ENCODE assay signal across 22 mouse cellular contexts in the genomic region with DNA sequence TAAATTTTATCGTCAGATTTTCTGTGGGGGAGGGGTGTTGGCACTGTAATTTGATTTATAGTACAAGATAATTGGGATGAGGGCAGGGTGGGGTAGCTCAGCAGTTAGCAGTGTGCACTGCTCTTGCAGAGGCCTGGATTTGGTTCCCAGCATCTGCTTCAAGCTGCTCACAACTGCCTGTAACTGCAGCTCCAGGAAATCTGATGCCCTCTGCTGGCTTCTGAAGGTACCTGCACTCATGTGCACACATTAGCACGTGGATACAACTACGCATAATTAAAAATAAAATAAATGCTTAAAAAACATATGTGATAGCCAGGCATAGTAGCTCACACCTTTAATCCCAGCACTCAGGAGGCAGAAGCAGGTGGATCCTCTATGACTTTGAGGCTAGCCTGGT. TPM values are rescaled to one million over a fixed set of nuclear protein-coding genes. Genes with fewer than 3 reads are reported as not detected.
A peak's percentile ranks its signal among the peaks of the same experiment; 100 is the strongest.
DNase-seq lines count a peak whose midpoint lies in the region; ATAC-seq and TF ChIP-seq lines count a peak whose summit lies in the region.
"Had no signal": no experiment of that assay in that cellular context is flagged by ENCODE, and none has a peak within 500 bp of the region (broad histone marks: within the 10 kb centered on the region; RNA-seq: fewer than 3 reads in every experiment).

No protein-coding gene starts in this region.

- TF ChIP-seq CTCF in forebrain, postnatal 0 days (IDR thresholded peaks at IDR 0.05; ENCODE audit: low read depth): peak; percentile 33; the same call in 1 of the 2 replicates
- peak; percentile 28 for TF ChIP-seq CTCF in left cerebral cortex, adult 2 months (IDR thresholded peaks at IDR 0.05)
- TF ChIP-seq CTCF in E14TG2a.4 (conservative IDR thresholded peaks at IDR 0.05; ENCODE audit: low read length): peak; percentile 55
- TF ChIP-seq CTCF in bone marrow, adult 2 months (IDR thresholded peaks at IDR 0.05; ENCODE audit: control insufficient read depth, insufficient read depth, low read length): 0 out of 2 replicates have a peak, but pooled peaks have one; percentile 3

- DNase-seq in forebrain, postnatal 0 days: no peak
- DNase-seq in forebrain, embryonic 10.5 days (ENCODE audit: extremely low spot score, low spot score): no peak
- DNase-seq in left cerebral cortex, adult 2 months (ENCODE audit: extremely low spot score in 1 of 2, low spot score in 2 of 2): no peak
- no peak for DNase-seq in left cerebral cortex, postnatal 4 days
- DNase-seq in heart, adult 8-10 months (ENCODE audit: low spot score): no peak
- no peak for DNase-seq in embryo, embryonic 10.5 days (ENCODE audit: low spot score)
- DNase-seq: cerebellum, adult 18-20 months; heart, postnatal 14 days; kidney, adult 11 months; kidney, postnatal 36 days; lung, postnatal 10 days; spleen, adult 18-20 months; thymus, adult 2 months had no signal

- no peak for TF ChIP-seq POLR2A in bone marrow, adult 2 months (IDR thresholded peaks at IDR 0.05; ENCODE audit: borderline replicate concordance, control insufficient read depth, low read depth, low read length)

- no peak overlapping the region for H3K9ac ChIP-seq in forebrain, postnatal 0 days
- H3K9ac ChIP-seq: embryonic facial prominence, embryonic 12.5 days; hindbrain, embryonic 13.5 days; limb, embryonic 15.5 days; neural tube, embryonic 12.5 days had no signal

- H3K9me3 ChIP-seq in forebrain, postnatal 0 days (ENCODE audit: low read length): no peaks in the 10 kb centered on the region
- H3K9me3 ChIP-seq in forebrain, embryonic 10.5 days: no peaks in the 10 kb centered on the region; the same call in 1 of the 2 replicates
- H3K9me3 ChIP-seq in E14TG2a.4 (ENCODE audit: low read length): no peaks in the 10 kb centered on the region
- H3K9me3 ChIP-seq: embryonic facial prominence, embryonic 12.5 days; hindbrain, embryonic 13.5 days; limb, embryonic 15.5 days; neural tube, embryonic 12.5 days had no signal

- ATAC-seq in forebrain, postnatal 0 days: no peak
- ATAC-seq: forebrain, embryonic 16.5 days had no signal

- intact Hi-C loops in left cerebral cortex, adult 2 months (cut with DNase I): no loop called here
- intact Hi-C loops in left cerebral cortex, postnatal 4 days (cut with DNase I): no loop called here

- no peak overlapping the region for H3K4me2 ChIP-seq in forebrain, postnatal 0 days (ENCODE audit: low read depth)
- H3K4me2 ChIP-seq: embryonic facial prominence, embryonic 12.5 days; heart, embryonic 11.5 days; hindbrain, embryonic 13.5 days; limb, embryonic 15.5 days; neural tube, embryonic 12.5 days had no signal

- peaks cover 5% of the 10 kb centered on the region; the same call in 1 of the 2 replicates for H3K36me3 ChIP-seq in forebrain, postnatal 0 days (ENCODE audit: insufficient read depth)
- H3K36me3 ChIP-seq in forebrain, embryonic 10.5 days (replicated peaks): peaks cover 36% of the 10 kb centered on the region
- H3K36me3 ChIP-seq in E14TG2a.4 (ENCODE audit: insufficient read depth, low read length): peaks cover 12% of the 10 kb centered on the region; the same call in 1 of the 2 replicates
- H3K36me3 ChIP-seq: limb, embryonic 15.5 days had no signal

- H3K27ac ChIP-seq in forebrain, postnatal 0 days (ENCODE audit: low read depth, low read length): no peak overlapping the region
- no peak overlapping the region for H3K27ac ChIP-seq in forebrain, embryonic 10.5 days
- H3K27ac ChIP-seq in left cerebral cortex, adult 2 months: no peak overlapping the region
- H3K27ac ChIP-seq in bone marrow, adult 2 months (ENCODE audit: control insufficient read depth, insufficient read depth, low read depth, low read length, poor library complexity): no peak overlapping the region
- H3K27ac ChIP-seq: embryonic facial prominence, embryonic 12.5 days; hindbrain, embryonic 13.5 days; limb, embryonic 15.5 days; neural tube, embryonic 12.5 days had no signal

- 93% methylated on average over 3 of the region's 3 CpGs for WGBS in forebrain, postnatal 0 days
- WGBS in forebrain, embryonic 10.5 days: 98% methylated on average over 3 of the region's 3 CpGs
- 91% methylated on average over 3 of the region's 3 CpGs for WGBS in bone marrow, adult 2 months

- H3K4me3 ChIP-seq in forebrain, postnatal 0 days (ENCODE audit: low read depth, low read length): no peak overlapping the region
- H3K4me3 ChIP-seq in forebrain, embryonic 10.5 days: no peak overlapping the region
- H3K4me3 ChIP-seq in left cerebral cortex, adult 2 months: no peak overlapping the region
- H3K4me3 ChIP-seq in E14TG2a.4 (replicated peaks; ENCODE audit: low read length): no peak overlapping the region
- no peak overlapping the region for H3K4me3 ChIP-seq in bone marrow, adult 2 months (replicated peaks; ENCODE audit: control insufficient read depth, low read depth, low read length)
- H3K4me3 ChIP-seq: embryonic facial prominence, embryonic 12.5 days; hindbrain, embryonic 13.5 days; limb, embryonic 15.5 days; neural tube, embryonic 12.5 days had no signal

- H3K4me1 ChIP-seq in forebrain, postnatal 0 days (ENCODE audit: insufficient read depth): no peaks in the 10 kb centered on the region
- H3K4me1 ChIP-seq in forebrain, embryonic 10.5 days: peaks cover 36% of the 10 kb centered on the region
- H3K4me1 ChIP-seq in E14TG2a.4 (replicated peaks; ENCODE audit: low read depth, low read length): peaks cover 34% of the 10 kb centered on the region
- peaks cover 5% of the 10 kb centered on the region for H3K4me1 ChIP-seq in bone marrow, adult 2 months (ENCODE audit: control insufficient read depth, insufficient read depth, low read length)

- H3K27me3 ChIP-seq in forebrain, postnatal 0 days (ENCODE audit: insufficient read depth, low read length): no peaks in the 10 kb centered on the region
- H3K27me3 ChIP-seq in forebrain, embryonic 10.5 days (ENCODE audit: poor library complexity, severe bottlenecking): no peaks in the 10 kb centered on the region
- no peaks in the 10 kb centered on the region for H3K27me3 ChIP-seq in E14TG2a.4 (ENCODE audit: insufficient read depth, low read length)
- H3K27me3 ChIP-seq: embryonic facial prominence, embryonic 12.5 days; hindbrain, embryonic 13.5 days; limb, embryonic 15.5 days; neural tube, embryonic 12.5 days had no signal

RNA-seq across cellular contexts. Expression of gene Acvr1b, which starts 11.7 kb away (rescaled TPM):
- total RNA-seq in forebrain, postnatal 0 days (2014; rRNA removed): 74.2 and 80.4 TPM in 2 replicates
- polyA plus RNA-seq in forebrain, postnatal 0 days (2015; fragmentation: Nextera tagmentation; extraction: Ambion mirVana): 13.2 and 17.4 TPM in 2 replicates
- polyA plus RNA-seq in forebrain, embryonic 10.5 days (2016; fragmentation: Nextera tagmentation; extraction: Ambion mirVana): 5.8 TPM in 2 replicates
- 100 to 1,000 TPM; 102 to 114 TPM for total RNA-seq in left cerebral cortex, adult 2 months (2021)
- 10 to 100 TPM; 96.1 to 98.6 TPM for total RNA-seq in left cerebral cortex, postnatal 4 days (2021)
- 3.6 and 6.4 TPM in 2 replicates for polyA plus RNA-seq in bone marrow, adult 2 months (2011; ENCODE audit: insufficient read depth, insufficient read length, low replicate concordance, missing spikeins)
- 10 to 100 TPM; 12.1 to 14.7 (median 13.9) TPM for total RNA-seq in heart, adult 8-10 months (2022)

RNA-seq across cellular contexts. Expression of gene Grasp, which starts 38.4 kb away (rescaled TPM):
- 8.8 and 11.1 TPM in 2 replicates for total RNA-seq in forebrain, postnatal 0 days (2014; rRNA removed)
- polyA plus RNA-seq in forebrain, postnatal 0 days (2015; fragmentation: Nextera tagmentation; extraction: Ambion mirVana): 3.3 and 3.4 TPM in 2 replicates
- 2.6 and 4.1 TPM in 2 replicates for polyA plus RNA-seq in forebrain, embryonic 10.5 days (2016; fragmentation: Nextera tagmentation; extraction: Ambion mirVana)
- 100 to 1,000 TPM in 1 of 2 experiments, 10 to 100 TPM in 1; 89.7 to 107 TPM for total RNA-seq in left cerebral cortex, adult 2 months (2021)
- 10 to 100 TPM; 12.3 to 13.5 TPM for total RNA-seq in left cerebral cortex, postnatal 4 days (2021)
- 2.5 and 2.6 TPM in 2 replicates for polyA plus RNA-seq in bone marrow, adult 2 months (2011; ENCODE audit: insufficient read depth, insufficient read length, low replicate concordance, missing spikeins)
- total RNA-seq in heart, adult 8-10 months (2022): 10 to 100 TPM in 1 of 4 experiments, 1 to 10 TPM in 3; 7.6 to 10.2 (median 9.5) TPM
- total RNA-seq: megakaryocyte-erythroid progenitor cell, adult 5-6 weeks had no signal

RNA-seq across cellular contexts. Expression of gene Acvrl1, which starts 57.2 kb away (rescaled TPM):
- 8.7 and 10.7 TPM in 2 replicates for total RNA-seq in forebrain, postnatal 0 days (2014; rRNA removed)
- 5.8 and 6.0 TPM in 2 replicates for polyA plus RNA-seq in forebrain, postnatal 0 days (2015; fragmentation: Nextera tagmentation; extraction: Ambion mirVana)
- 8.0 and 8.1 TPM in 2 replicates for polyA plus RNA-seq in forebrain, embryonic 10.5 days (2016; fragmentation: Nextera tagmentation; extraction: Ambion mirVana)
- total RNA-seq in left cerebral cortex, adult 2 months (2021): 10 to 100 TPM; 13.8 to 15.1 TPM
- 1 to 10 TPM; 8.4 to 9.7 TPM for total RNA-seq in left cerebral cortex, postnatal 4 days (2021)
- polyA plus RNA-seq in bone marrow, adult 2 months (2011; ENCODE audit: insufficient read depth, insufficient read length, low replicate concordance, missing spikeins): 7.3 and 21.9 TPM in 2 replicates
- 10 to 100 TPM; 19.8 to 30.3 (median 23.0) TPM for total RNA-seq in heart, adult 8-10 months (2022)

Comparison
In these comparisons a context has a peak if more than half of its experiments do, and no peak if none do; other contexts are left out.
1. CTCF ChIP-seq: peak in every context shown above with its lines; median percentile 55 in E14TG2a.4; 33 in forebrain, postnatal 0 days; 28 in left cerebral cortex, adult 2 months; 3 in bone marrow, adult 2 months.